Mouse (Mus musculus): ENCODE measurements around the gene Cdk7. TPM values are rescaled to one million over a fixed set of nuclear protein-coding genes. Genes with fewer than 3 reads are reported as not detected.

Cdk7 gene
- polyA plus RNA-seq, 1 experiment from 2014 or later = 91.4 TPM

- H3K9me3 ChIP-seq = no peaks in the 10 kb centered on the region
Measured at GRCm38 (mm10) chr13:100670181-100670741, 60.5 kb downstream of the Cdk7 start.

DNA sequence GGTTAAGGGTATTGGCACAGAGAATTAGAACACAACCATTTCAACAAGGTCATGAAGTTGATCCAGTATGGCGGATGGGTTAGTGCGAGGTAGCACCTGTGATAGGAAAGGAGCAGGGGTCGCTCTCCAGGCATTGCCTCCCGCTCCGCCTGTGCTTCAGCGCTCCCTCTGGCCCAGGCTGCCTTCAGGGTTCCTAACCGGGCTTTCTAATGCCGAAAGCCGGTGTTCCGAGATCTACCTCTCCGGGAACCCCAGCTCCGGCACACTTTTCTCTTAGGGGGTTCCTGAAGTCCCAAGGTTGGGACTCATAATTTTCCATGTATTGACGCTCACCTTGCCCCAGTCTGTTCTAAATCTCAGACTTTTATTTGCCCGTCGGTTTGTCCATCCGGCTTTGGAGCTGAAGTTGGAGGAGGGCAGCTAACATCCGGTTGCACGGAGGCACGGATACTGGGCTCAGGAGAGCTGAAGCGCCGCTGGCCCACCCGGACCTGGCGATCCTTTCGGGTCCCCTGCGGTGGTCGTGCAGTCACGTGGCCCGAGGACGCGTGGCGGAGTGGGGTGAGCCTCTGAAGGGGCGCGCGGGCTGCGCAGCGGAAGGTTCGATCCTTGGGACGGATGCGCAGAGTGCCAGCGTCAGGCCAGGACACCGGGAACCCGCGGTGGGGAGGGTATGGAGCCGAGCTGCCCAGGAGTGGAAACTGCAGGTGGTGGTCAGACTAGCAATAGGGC is 61.3 kb downstream of the Cdk7 start, which contains the start of gene Ccdc125:
Gene Ccdc125, plus strand, starts transcription at position 427 of the 732 bp plus-strand sequence.
- 0 out of 2 replicates have a peak, but pooled peaks have one; percentile 55 for ATAC-seq (ENCODE audit: insufficient number of reproducible peaks, low FRiP score, low TSS enrichment, low read depth)
- WGBS = 1% methylated on average over 44 of the region's 44 CpGs
- Histone ChIP-seq H3K9ac (peak within 1 kb of the TSS; percentile 48; the same call in 1 of the 2 replicates), H3K27me3 (no peaks in the 10 kb centered on the region), H3K9me3 (no peaks in the 10 kb centered on the region), H3K4me3 (peak within 1 kb of the TSS; percentile 56), H3K4me2 (peak within 1 kb of the TSS; percentile 81), H3K4me1 (peaks cover 3% of the 10 kb centered on the region; the same call in 1 of the 2 replicates), H3K27ac (0 out of 2 replicates have a peak within 1 kb of the TSS, but pooled peaks have one; percentile 54), H3K36me3 (peaks cover 18% of the 10 kb centered on the region)

More at GRCm38 (mm10) chr13:100670181-100670741, 60.5 kb downstream of the Cdk7 start:
- peak overlapping the region; percentile 81 for H3K4me2 ChIP-seq
- 43% methylated on average over 9 of the region's 9 CpGs for WGBS
- H3K27ac ChIP-seq = no peak overlapping the region
- no peak overlapping the region for H3K9ac ChIP-seq
- H3K27me3 ChIP-seq = no peaks in the 10 kb centered on the region
- H3K4me3 ChIP-seq = peak overlapping the region; percentile 56
- H3K36me3 ChIP-seq = peaks cover 16% of the 10 kb centered on the region
- ATAC-seq (ENCODE audit: insufficient number of reproducible peaks, low FRiP score, low TSS enrichment, low read depth) = no peak
- peaks cover 3% of the 10 kb centered on the region; the same call in 1 of the 2 replicates for H3K4me1 ChIP-seq

- no peak overlapping the region for H3K9ac ChIP-seq
- H3K27ac ChIP-seq = no peak overlapping the region
- no peaks in the 10 kb centered on the region for H3K4me1 ChIP-seq
- ATAC-seq (ENCODE audit: insufficient number of reproducible peaks, low FRiP score, low TSS enrichment, low read depth) = no peak
- H3K9me3 ChIP-seq = no peaks in the 10 kb centered on the region; the same call in 1 of the 2 replicates
- WGBS = 36% methylated on average over 4 of the region's 4 CpGs
- no peak overlapping the region for H3K4me2 ChIP-seq
- H3K36me3 ChIP-seq = peaks cover 24% of the 10 kb centered on the region
- no peaks in the 10 kb centered on the region for H3K27me3 ChIP-seq
- H3K4me3 ChIP-seq = no peak overlapping the region
Measured at GRCm38 (mm10) chr13:100659864-100660456, 70.8 kb downstream of the Cdk7 start.

DNA sequence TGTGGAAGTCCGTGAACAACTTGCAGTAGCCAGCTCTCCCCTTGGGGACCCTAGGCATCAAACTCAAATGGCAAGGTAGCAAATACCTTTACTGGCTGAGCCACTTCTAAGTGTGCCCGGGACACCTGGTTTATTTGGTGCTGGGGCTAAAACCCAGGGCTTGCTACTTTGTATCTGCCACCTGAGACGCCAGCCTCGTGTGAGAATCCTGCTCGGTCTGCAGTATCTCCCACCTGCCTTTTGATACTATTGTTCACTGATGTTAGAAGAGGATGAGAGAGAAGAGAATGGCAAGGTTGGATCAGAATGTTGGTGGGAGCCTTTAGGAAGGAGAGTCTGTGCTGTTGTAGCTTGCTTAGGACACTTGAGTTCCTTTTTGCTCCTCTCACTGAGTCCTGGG is 72.6 kb downstream of the Cdk7 start:
- ATAC-seq (ENCODE audit: insufficient number of reproducible peaks, low FRiP score, low TSS enrichment, low read depth) = no peak
- H3K36me3 ChIP-seq = peaks cover 12% of the 10 kb centered on the region; the same call in 1 of the 2 replicates
- no peaks in the 10 kb centered on the region; the same call in 1 of the 2 replicates for H3K9me3 ChIP-seq
- no peak overlapping the region for H3K9ac ChIP-seq
- no peak overlapping the region for H3K4me2 ChIP-seq
- WGBS = 91% methylated on average over 5 of the region's 5 CpGs
- no peak overlapping the region for H3K4me3 ChIP-seq
- no peaks in the 10 kb centered on the region for H3K27me3 ChIP-seq
- H3K4me1 ChIP-seq = no peaks in the 10 kb centered on the region
- no peak overlapping the region for H3K27ac ChIP-seq

Other genes starting within 250 kb of the Cdk7 start
- gene Gtf2h2, start 238.4 kb downstream of the Cdk7 start, polyA plus RNA-seq (2015; fragmentation: Nextera tagmentation; extraction: Ambion mirVana) = 62.3 and 64.4 TPM in 2 replicates
- 11.6 and 12.1 TPM in 2 replicates for gene Ocln, start 178.2 kb downstream of the Cdk7 start, polyA plus RNA-seq (2015; fragmentation: Nextera tagmentation; extraction: Ambion mirVana)
- gene Marveld2, start 114.0 kb downstream of the Cdk7 start, polyA plus RNA-seq (2015; fragmentation: Nextera tagmentation; extraction: Ambion mirVana) = 5.2 and 5.8 TPM in 2 replicates
- gene Ak6, start 80.0 kb downstream of the Cdk7 start, polyA plus RNA-seq (2015; fragmentation: Nextera tagmentation; extraction: Ambion mirVana) = 230 and 234 TPM in 2 replicates
- gene Rad17, start 79.9 kb downstream of the Cdk7 start, polyA plus RNA-seq (2015; fragmentation: Nextera tagmentation; extraction: Ambion mirVana) = 18.3 and 19.5 TPM in 2 replicates
- 10.8 and 14.9 TPM in 2 replicates for gene Taf9, start 79.4 kb downstream of the Cdk7 start, polyA plus RNA-seq (2015; fragmentation: Nextera tagmentation; extraction: Ambion mirVana)
- 3.4 and 3.5 TPM in 2 replicates for gene Ccdc125, start 61.2 kb downstream of the Cdk7 start, polyA plus RNA-seq (2015; fragmentation: Nextera tagmentation; extraction: Ambion mirVana)
- 95.1 and 109 TPM in 2 replicates for gene Mrps36, start 13.7 kb upstream of the Cdk7 start, polyA plus RNA-seq (2015; fragmentation: Nextera tagmentation; extraction: Ambion mirVana)
- 24.9 and 29.9 TPM in 2 replicates for gene Cenph, start 45.0 kb upstream of the Cdk7 start, polyA plus RNA-seq (2015; fragmentation: Nextera tagmentation; extraction: Ambion mirVana)
- 163 and 171 TPM in 2 replicates for gene Ccnb1, start 55.6 kb upstream of the Cdk7 start, polyA plus RNA-seq (2015; fragmentation: Nextera tagmentation; extraction: Ambion mirVana)
- gene Slc30a5, start 102.5 kb upstream of the Cdk7 start, polyA plus RNA-seq (2015; fragmentation: Nextera tagmentation; extraction: Ambion mirVana) = 57.4 and 64.1 TPM in 2 replicates